24 mouse cellular contexts compared by ENCODE assay signal in the genomic region with DNA sequence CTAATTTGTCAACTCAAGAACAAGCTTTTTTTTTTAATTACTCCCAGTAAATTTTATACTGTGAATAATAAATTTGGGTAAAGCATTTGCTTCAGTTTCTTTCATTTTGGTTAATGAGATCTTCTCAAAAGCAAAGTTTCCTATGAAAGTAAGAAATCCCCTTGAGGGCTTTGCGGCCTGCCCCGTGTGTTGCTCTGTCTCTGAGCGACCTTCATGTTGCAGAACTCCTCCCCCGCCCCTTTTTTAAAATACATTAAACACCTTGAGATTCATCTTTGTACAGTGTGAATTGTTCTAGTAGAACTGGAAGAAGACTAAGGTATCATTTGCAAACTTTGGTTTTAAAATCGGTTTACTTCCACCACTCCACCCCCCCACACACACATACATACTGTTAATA.
"Had no signal": no experiment of that assay in that cellular context is flagged by ENCODE, and none has a peak within 500 bp of the region (broad histone marks: within the 10 kb centered on the region; RNA-seq: fewer than 3 reads in every experiment).

No protein-coding gene starts in this region.

- ATAC-seq: hindbrain, embryonic 16.5 days; intestine, embryonic 15.5 days; intestine, postnatal 0 days; liver, embryonic 12.5 days had no signal

- H3K4me1 ChIP-seq: heart, embryonic 12.5 days; hindbrain, embryonic 10.5 days; hindbrain, embryonic 12.5 days; intestine, embryonic 15.5 days; kidney, embryonic 15.5 days; limb, embryonic 13.5 days; limb, embryonic 15.5 days; liver, embryonic 12.5 days had no signal

- H3K27me3 ChIP-seq: heart, embryonic 12.5 days; hindbrain, embryonic 12.5 days; intestine, embryonic 15.5 days; kidney, embryonic 15.5 days; limb, embryonic 13.5 days; limb, embryonic 15.5 days; liver, embryonic 12.5 days had no signal

- H3K4me2 ChIP-seq: heart, embryonic 12.5 days; hindbrain, embryonic 12.5 days; hindbrain, embryonic 14.5 days; intestine, embryonic 15.5 days; kidney, embryonic 15.5 days; limb, embryonic 13.5 days; limb, embryonic 15.5 days; liver, embryonic 12.5 days had no signal

- H3K9me3 ChIP-seq: heart, embryonic 10.5 days; heart, embryonic 12.5 days; hindbrain, embryonic 10.5 days; hindbrain, embryonic 12.5 days; intestine, embryonic 15.5 days; kidney, embryonic 15.5 days; limb, embryonic 13.5 days; limb, embryonic 15.5 days; liver, embryonic 12.5 days had no signal

- H3K4me3 ChIP-seq: heart, embryonic 10.5 days; heart, embryonic 12.5 days; hindbrain, embryonic 10.5 days; hindbrain, embryonic 12.5 days; intestine, embryonic 15.5 days; kidney, embryonic 15.5 days; limb, embryonic 13.5 days; limb, embryonic 15.5 days; liver, embryonic 12.5 days had no signal

- H3K9ac ChIP-seq: heart, embryonic 12.5 days; hindbrain, embryonic 12.5 days; hindbrain, embryonic 14.5 days; intestine, embryonic 15.5 days; kidney, embryonic 15.5 days; limb, embryonic 13.5 days; limb, embryonic 15.5 days; liver, embryonic 12.5 days had no signal

- H3K27ac ChIP-seq: heart, embryonic 10.5 days; hindbrain, embryonic 10.5 days; hindbrain, embryonic 12.5 days; hindbrain, embryonic 14.5 days; intestine, embryonic 15.5 days; kidney, embryonic 15.5 days; kidney, postnatal 0 days; limb, embryonic 13.5 days; limb, embryonic 15.5 days; liver, embryonic 12.5 days had no signal

- H3K36me3 ChIP-seq: heart, embryonic 10.5 days; heart, embryonic 12.5 days; hindbrain, embryonic 10.5 days; intestine, embryonic 15.5 days; liver, embryonic 12.5 days had no signal

- DNase-seq: gastrocnemius, postnatal 25 days; heart, adult 18-20 months; heart, postnatal 10 days; heart, postnatal 4 days; kidney, adult 18-20 months; kidney, adult 9 months; kidney, postnatal 14 days; kidney, postnatal 36 days; layer of hippocampus, adult 9-11 months; layer of hippocampus, postnatal 36 days; left cerebral cortex, postnatal 4 days had no signal
